Mouse (Mus musculus) embryonic facial prominence, embryonic 12.5 days (tissue): ENCODE measurements around the gene Unk. TPM values are rescaled to one million over a fixed set of nuclear protein-coding genes. Genes with fewer than 3 reads are reported as not detected.

Source experiments
- ATAC-seq: fragments of 200-750 bp; cut with Nextera tagmentation; 2 replicates; pipeline ENCODE4 v1.8.0; 2017; ENCODE audit not compliant: insufficient number of reproducible peaks, insufficient read depth, low FRiP score, low TSS enrichment
- H3K27ac ChIP-seq: fragments of 300-500 bp; sonication (generic); 2 replicates; pipeline ENCODE4 v1.5.1; 2016; ENCODE audit warnings: mild to moderate bottlenecking
- H3K27me3 ChIP-seq: fragments of 300-500 bp; sonication (generic); 2 replicates; pipeline ENCODE4 v1.6.1; 2016; ENCODE audit warnings: mild to moderate bottlenecking, moderate library complexity
- H3K36me3 ChIP-seq: fragments of 300-500 bp; sonication (generic); 2 replicates; pipeline ENCODE4 v1.6.1; 2016; ENCODE audit warnings: mild to moderate bottlenecking
- H3K4me1 ChIP-seq: fragments of 300-500 bp; sonication (generic); 2 replicates; pipeline ENCODE4 v1.6.1; 2016
- H3K4me2 ChIP-seq: fragments of 300-500 bp; sonication (generic); replicated peaks from 2 replicates; pipeline ENCODE4 v1.6.1; 2016; ENCODE audit warnings: mild to moderate bottlenecking, moderate library complexity
- H3K4me3 ChIP-seq: fragments of 300-500 bp; sonication (generic); 2 replicates; pipeline ENCODE4 v1.5.1; 2016; ENCODE audit warnings: mild to moderate bottlenecking
- H3K9ac ChIP-seq: fragments of 300-500 bp; sonication (generic); 2 replicates; pipeline ENCODE4 v1.6.1; 2016; ENCODE audit warnings: mild to moderate bottlenecking, moderate library complexity
- H3K9me3 ChIP-seq: fragments of 300-500 bp; sonication (generic); 2 replicates; pipeline ENCODE4 v1.6.1; 2016; ENCODE audit warnings: mild to moderate bottlenecking, moderate library complexity
- WGBS: fragments of 180-500 bp; shearing (Covaris S2); methylation state at CpG from one replicate; pipeline ENCODE4 v1.1.7; 2016; 5-methylcytosine and 5-hydroxymethylcytosine counted together
- polyA plus RNA-seq: library from polyadenylated mRNA; unstranded; fragments of >200 nt; fragmentation: Nextera tagmentation; extraction: Ambion mirVana; gene quantifications from 2 replicates; pipeline ENCODE4 v1.2.1, GENCODE M21; 2016

The Unk gene
- polyA plus RNA-seq, 1 experiment from 2014 or later = 44.1 TPM

- Histone ChIP-seq H3K4me3 (no peak overlapping the region), H3K9ac (no peak overlapping the region), H3K4me2 (no peak overlapping the region), H3K9me3 (no peaks in the 10 kb centered on the region), H3K27ac (no peak overlapping the region), H3K4me1 (peaks cover 16% of the 10 kb centered on the region; the same call in 1 of the 2 replicates), H3K36me3 (peaks cover 8% of the 10 kb centered on the region), H3K27me3 (no peaks in the 10 kb centered on the region)
- ATAC-seq = no peak
- 57% methylated on average over 7 of the region's 7 CpGs for WGBS
These were observed 44.4 kb downstream of the Unk start for GRCm38 (mm10) chr11:116074436-116074991.

GRCm38 (mm10) chr11:116075539-116076265 is 45.6 kb downstream of the Unk start:
- Histone ChIP-seq H3K4me3 (no peak overlapping the region), H3K27me3 (no peaks in the 10 kb centered on the region), H3K4me2 (no peak overlapping the region), H3K9me3 (no peaks in the 10 kb centered on the region), H3K4me1 (peaks cover 16% of the 10 kb centered on the region; the same call in 1 of the 2 replicates), H3K36me3 (peaks cover 20% of the 10 kb centered on the region), H3K27ac (no peak overlapping the region), H3K9ac (no peak overlapping the region)
- WGBS = 56% methylated on average over 20 of the region's 20 CpGs
- ATAC-seq = no peak

- Histone ChIP-seq H3K27me3 (no peaks in the 10 kb centered on the region), H3K27ac (no peak overlapping the region), H3K4me2 (no peak overlapping the region), H3K9ac (no peak overlapping the region), H3K36me3 (peaks cover 25% of the 10 kb centered on the region), H3K9me3 (no peaks in the 10 kb centered on the region), H3K4me1 (peaks cover 16% of the 10 kb centered on the region; the same call in 1 of the 2 replicates), H3K4me3 (no peak overlapping the region)
- no peak for ATAC-seq
- WGBS = 54% methylated on average over 7 of the region's 7 CpGs
These were observed 46.1 kb downstream of the Unk start for GRCm38 (mm10) chr11:116076266-116076540.

GRCm38 (mm10) chr11:116076836-116077235 is 46.7 kb downstream of the Unk start:
- WGBS = 87% methylated on average over 7 of the region's 7 CpGs
- no peak overlapping the region for H3K27ac ChIP-seq

GRCm38 (mm10) chr11:116077446-116078204 is 47.5 kb downstream of the Unk start, which contains the start of gene Unc13d:
Unc13d (minus strand) TSS chr11:116077961.
- Histone ChIP-seq H3K9me3 (no peaks in the 10 kb centered on the region), H3K4me3 (peak within 1 kb of the TSS; percentile 15; the same call in 1 of the 2 replicates), H3K4me2 (peak within 1 kb of the TSS; percentile 42), H3K27ac (0 out of 2 replicates have a peak within 1 kb of the TSS, but pooled peaks have one; percentile 50), H3K4me1 (peaks cover 16% of the 10 kb centered on the region; the same call in 1 of the 2 replicates), H3K27me3 (no peaks in the 10 kb centered on the region), H3K36me3 (peaks cover 38% of the 10 kb centered on the region), H3K9ac (peak within 1 kb of the TSS; percentile 44; the same call in 1 of the 2 replicates)
- 69% methylated on average over 22 of the region's 22 CpGs for WGBS
- ATAC-seq = no peak

More at GRCm38 (mm10) chr11:116076836-116077235, 46.7 kb downstream of the Unk start:
- Histone ChIP-seq H3K4me3 (no peak overlapping the region), H3K27me3 (no peaks in the 10 kb centered on the region), H3K9me3 (no peaks in the 10 kb centered on the region), H3K4me1 (peaks cover 16% of the 10 kb centered on the region; the same call in 1 of the 2 replicates), H3K9ac (no peak overlapping the region), H3K36me3 (peaks cover 31% of the 10 kb centered on the region), H3K4me2 (no peak overlapping the region)
- ATAC-seq = no peak

GRCm38 (mm10) chr11:116078221-116078620 is 48.1 kb downstream of the Unk start:
- Histone ChIP-seq H3K4me2 (peak overlapping the region; percentile 42), H3K36me3 (peaks cover 42% of the 10 kb centered on the region), H3K4me1 (peaks cover 16% of the 10 kb centered on the region; the same call in 1 of the 2 replicates), H3K4me3 (peak overlapping the region; percentile 15; the same call in 1 of the 2 replicates), H3K27ac (0 out of 2 replicates have a peak overlapping the region, but pooled peaks have one; percentile 41), H3K9ac (peak overlapping the region; percentile 44; the same call in 1 of the 2 replicates), H3K27me3 (no peaks in the 10 kb centered on the region), H3K9me3 (no peaks in the 10 kb centered on the region)
- ATAC-seq = no peak
- WGBS = 10% methylated on average over 16 of the region's 16 CpGs

GRCm38 (mm10) chr11:116078676-116079320 is 48.7 kb downstream of the Unk start:
- Histone ChIP-seq H3K27me3 (no peaks in the 10 kb centered on the region), H3K4me1 (peaks cover 16% of the 10 kb centered on the region; the same call in 1 of the 2 replicates), H3K9me3 (no peaks in the 10 kb centered on the region), H3K36me3 (peaks cover 48% of the 10 kb centered on the region), H3K27ac (0 out of 2 replicates have a peak overlapping the region, but pooled peaks have one; percentile 50), H3K4me3 (no peak overlapping the region), H3K9ac (no peak overlapping the region), H3K4me2 (no peak overlapping the region)
- 33% methylated on average over 10 of the region's 10 CpGs for WGBS
- ATAC-seq = no peak

- Histone ChIP-seq H3K9me3 (no peaks in the 10 kb centered on the region), H3K4me1 (peaks cover 16% of the 10 kb centered on the region; the same call in 1 of the 2 replicates), H3K36me3 (peaks cover 51% of the 10 kb centered on the region), H3K4me2 (no peak overlapping the region), H3K4me3 (no peak overlapping the region), H3K27ac (no peak overlapping the region), H3K27me3 (no peaks in the 10 kb centered on the region), H3K9ac (no peak overlapping the region)
- 79% methylated on average over 10 of the region's 10 CpGs for WGBS
- ATAC-seq = no peak
These were observed 49.4 kb downstream of the Unk start for GRCm38 (mm10) chr11:116079511-116079910.

- H3K36me3 ChIP-seq = peaks cover 51% of the 10 kb centered on the region
- no peak overlapping the region for H3K4me3 ChIP-seq
- no peak for ATAC-seq
- H3K4me2 ChIP-seq = no peak overlapping the region
- H3K27ac ChIP-seq = no peak overlapping the region
- peaks cover 20% of the 10 kb centered on the region; the same call in 1 of the 2 replicates for H3K4me1 ChIP-seq
- WGBS = 67% methylated on average over 6 of the region's 6 CpGs
- H3K9me3 ChIP-seq = no peaks in the 10 kb centered on the region
- H3K27me3 ChIP-seq = no peaks in the 10 kb centered on the region
- H3K9ac ChIP-seq = no peak overlapping the region
These were observed 51.0 kb downstream of the Unk start for GRCm38 (mm10) chr11:116081081-116081480.

GRCm38 (mm10) chr11:116083096-116083672 is 53.1 kb downstream of the Unk start:
- no peak for ATAC-seq
- Histone ChIP-seq H3K27me3 (no peaks in the 10 kb centered on the region), H3K27ac (no peak overlapping the region), H3K9me3 (no peaks in the 10 kb centered on the region), H3K4me1 (peaks cover 23% of the 10 kb centered on the region), H3K4me3 (no peak overlapping the region), H3K36me3 (peaks cover 51% of the 10 kb centered on the region), H3K4me2 (no peak overlapping the region), H3K9ac (no peak overlapping the region)
- WGBS = 88% methylated on average over 14 of the region's 14 CpGs

GRCm38 (mm10) chr11:116084166-116084565 is 54.0 kb downstream of the Unk start:
- H3K9me3 ChIP-seq = no peaks in the 10 kb centered on the region
- no peak overlapping the region for H3K9ac ChIP-seq
- no peak overlapping the region for H3K4me2 ChIP-seq
- WGBS = 89% methylated on average over 6 of the region's 6 CpGs
- no peak for ATAC-seq
- H3K27me3 ChIP-seq = no peaks in the 10 kb centered on the region
- H3K36me3 ChIP-seq = peaks cover 47% of the 10 kb centered on the region
- H3K27ac ChIP-seq = no peak overlapping the region
- peaks cover 18% of the 10 kb centered on the region for H3K4me1 ChIP-seq
- H3K4me3 ChIP-seq = no peak overlapping the region
